Comparison of ENCODE assay signal across 26 mouse cellular contexts in genomic region chr1:91289375-91289774, GRCm38 (mm10). TPM values are rescaled to one million over a fixed set of nuclear protein-coding genes. Genes with fewer than 3 reads are reported as not detected.
DNase-seq lines count a peak whose midpoint lies in the region; ATAC-seq and TF ChIP-seq lines count a peak whose summit lies in the region.
"Had no signal": no experiment of that assay in that cellular context is flagged by ENCODE, and none has a peak within 500 bp of the region (broad histone marks: within the 10 kb centered on the region; RNA-seq: fewer than 3 reads in every experiment).

No protein-coding gene starts in this region.

- H3K4me3 ChIP-seq in forebrain, embryonic 11.5 days (ENCODE audit: low read depth, low read length): no peak overlapping the region
- H3K4me3 ChIP-seq in forebrain, postnatal 0 days (ENCODE audit: low read depth, low read length): no peak overlapping the region
- H3K4me3 ChIP-seq in intestine, embryonic 16.5 days (ENCODE audit: low read length): no peak overlapping the region
- H3K4me3 ChIP-seq in intestine, embryonic 15.5 days (replicated peaks): no peak overlapping the region
- no peak overlapping the region for H3K4me3 ChIP-seq in liver, adult 2 months (ENCODE audit: insufficient read depth, low read depth, low read length)
- H3K4me3 ChIP-seq: embryonic facial prominence, embryonic 10.5 days; embryonic facial prominence, embryonic 12.5 days; forebrain, embryonic 12.5 days had no signal

- whole genome bisulfite sequencing in forebrain, embryonic 11.5 days: 95% methylated on average over 1 of the region's 1 CpGs
- WGBS in forebrain, postnatal 0 days: 100% methylated on average over 1 of the region's 1 CpGs
- 87% methylated on average over 1 of the region's 1 CpGs for WGBS in intestine, embryonic 16.5 days
- 96% methylated on average over 1 of the region's 1 CpGs for WGBS in intestine, embryonic 15.5 days
- WGBS in liver, adult 2 months: 100% methylated on average over 1 of the region's 1 CpGs

- no peak for ATAC-seq in forebrain, embryonic 11.5 days (replicated peaks; ENCODE audit: low FRiP score)
- ATAC-seq in forebrain, postnatal 0 days: no peak
- peak; percentile 69 for ATAC-seq in intestine, embryonic 16.5 days
- ATAC-seq in intestine, embryonic 15.5 days: no peak
- ATAC-seq: activated CD4-positive, CD25-positive, alpha-beta regulatory T cell, adult 4 months; CD4-positive, CD25-positive, alpha-beta regulatory T cell, adult 4 months; forebrain, embryonic 14.5 days; forebrain, embryonic 16.5 days; Patski had no signal

- no peaks in the 10 kb centered on the region for H3K27me3 ChIP-seq in forebrain, embryonic 11.5 days (ENCODE audit: control insufficient read depth, insufficient read depth, low read length)
- H3K27me3 ChIP-seq in forebrain, postnatal 0 days (ENCODE audit: insufficient read depth, low read length): no peaks in the 10 kb centered on the region
- no peaks in the 10 kb centered on the region for H3K27me3 ChIP-seq in intestine, embryonic 16.5 days (replicated peaks; ENCODE audit: control insufficient read depth, insufficient read depth, low read length)
- H3K27me3 ChIP-seq in intestine, embryonic 15.5 days (replicated peaks): no peaks in the 10 kb centered on the region
- H3K27me3 ChIP-seq in liver, adult 2 months (ENCODE audit: control insufficient read depth, insufficient read depth, low read length): no peaks in the 10 kb centered on the region
- H3K27me3 ChIP-seq: CH12.LX; embryonic facial prominence, embryonic 12.5 days; forebrain, embryonic 12.5 days; Patski had no signal

- DNase-seq in forebrain, embryonic 11.5 days (ENCODE audit: low spot score): peak; percentile 13
- DNase-seq in forebrain, postnatal 0 days: no peak
- DNase-seq in liver, adult 2 months (ENCODE audit: extremely low read depth, low read depth, low spot score): peak; percentile 21
- DNase-seq in liver: no peak
- DNase-seq: adrenal gland, adult 8-10 months; adrenal gland, postnatal 14 days; adrenal gland, postnatal 36 days; B cell, adult 2 months; cerebellum, adult 11-12 months; cerebellum, adult 2 months; cerebellum, adult 9-10 months; cerebellum, postnatal 10 days; cerebellum, postnatal 25 days had no signal

- no peaks in the 10 kb centered on the region for H3K79me2 ChIP-seq in liver, adult 2 months (ENCODE audit: control insufficient read depth, insufficient read depth, low read length)

- no peak overlapping the region for H3K9ac ChIP-seq in forebrain, embryonic 11.5 days (ENCODE audit: low read length)
- H3K9ac ChIP-seq in forebrain, postnatal 0 days: no peak overlapping the region
- H3K9ac ChIP-seq in intestine, embryonic 16.5 days (ENCODE audit: low read depth, low read length): no peak overlapping the region
- H3K9ac ChIP-seq in intestine, embryonic 15.5 days: no peak overlapping the region
- H3K9ac ChIP-seq in liver, adult 2 months (ENCODE audit: low read depth, low read length): no peak overlapping the region
- H3K9ac ChIP-seq: embryonic facial prominence, embryonic 12.5 days; forebrain, embryonic 12.5 days had no signal

- H3K36me3 ChIP-seq in forebrain, embryonic 11.5 days (ENCODE audit: control insufficient read depth, insufficient read depth, low read length): no peaks in the 10 kb centered on the region
- peaks cover 29% of the 10 kb centered on the region for H3K36me3 ChIP-seq in forebrain, postnatal 0 days (ENCODE audit: insufficient read depth)
- 0 out of 2 replicates have a peak, but pooled peaks cover 6% of the 10 kb centered on the region for H3K36me3 ChIP-seq in intestine, embryonic 16.5 days (ENCODE audit: control insufficient read depth, insufficient read depth, low read length)
- H3K36me3 ChIP-seq in intestine, embryonic 15.5 days: peaks cover 7% of the 10 kb centered on the region
- H3K36me3 ChIP-seq in liver, adult 2 months (ENCODE audit: control insufficient read depth, insufficient read depth, low read length): peaks cover 15% of the 10 kb centered on the region

- no peak for TF ChIP-seq CTCF in forebrain, postnatal 0 days (IDR thresholded peaks at IDR 0.05; ENCODE audit: low read depth)
- TF ChIP-seq CTCF in liver, adult 2 months (IDR thresholded peaks at IDR 0.05; ENCODE audit: low read depth, low read length): no peak

- H3K4me2 ChIP-seq in forebrain, embryonic 11.5 days (ENCODE audit: low read depth, low read length, severe bottlenecking): no peak overlapping the region
- no peak overlapping the region for H3K4me2 ChIP-seq in forebrain, postnatal 0 days (ENCODE audit: low read depth)
- H3K4me2 ChIP-seq in intestine, embryonic 16.5 days (ENCODE audit: low read depth, low read length): no peak overlapping the region
- no peak overlapping the region for H3K4me2 ChIP-seq in intestine, embryonic 15.5 days (replicated peaks)
- H3K4me2 ChIP-seq: embryonic facial prominence, embryonic 12.5 days; forebrain, embryonic 12.5 days had no signal

- no peaks in the 10 kb centered on the region for H3K9me3 ChIP-seq in forebrain, embryonic 11.5 days (ENCODE audit: control insufficient read depth, low read length)
- no peaks in the 10 kb centered on the region for H3K9me3 ChIP-seq in forebrain, postnatal 0 days (ENCODE audit: low read length)
- no peaks in the 10 kb centered on the region for H3K9me3 ChIP-seq in intestine, embryonic 16.5 days (ENCODE audit: control insufficient read depth, low read length)
- H3K9me3 ChIP-seq in intestine, embryonic 15.5 days: no peaks in the 10 kb centered on the region
- H3K9me3 ChIP-seq: embryonic facial prominence, embryonic 10.5 days; embryonic facial prominence, embryonic 12.5 days; forebrain, embryonic 12.5 days; G1E had no signal

- no peaks in the 10 kb centered on the region for H3K4me1 ChIP-seq in forebrain, embryonic 11.5 days (replicated peaks; ENCODE audit: control insufficient read depth, insufficient read depth, low read length)
- no peaks in the 10 kb centered on the region for H3K4me1 ChIP-seq in forebrain, postnatal 0 days (ENCODE audit: insufficient read depth)
- H3K4me1 ChIP-seq in intestine, embryonic 16.5 days (ENCODE audit: control insufficient read depth, insufficient read depth, low read length): no peaks in the 10 kb centered on the region
- H3K4me1 ChIP-seq in intestine, embryonic 15.5 days (replicated peaks): no peaks in the 10 kb centered on the region
- 0 out of 2 replicates have a peak, but pooled peaks cover 4% of the 10 kb centered on the region for H3K4me1 ChIP-seq in liver, adult 2 months (ENCODE audit: control insufficient read depth, insufficient read depth, low read length)
- H3K4me1 ChIP-seq: embryonic facial prominence, embryonic 10.5 days; embryonic facial prominence, embryonic 12.5 days; forebrain, embryonic 12.5 days had no signal

- no peak for TF ChIP-seq POLR2A in liver, adult 2 months (IDR thresholded peaks at IDR 0.05; ENCODE audit: extremely low read depth, insufficient read depth, low read length)

- H3K27ac ChIP-seq in forebrain, embryonic 11.5 days (ENCODE audit: low read depth, low read length): no peak overlapping the region
- no peak overlapping the region for H3K27ac ChIP-seq in forebrain, postnatal 0 days (ENCODE audit: low read depth, low read length)
- no peak overlapping the region for H3K27ac ChIP-seq in intestine, embryonic 16.5 days (ENCODE audit: low read length)
- H3K27ac ChIP-seq in intestine, embryonic 15.5 days: no peak overlapping the region
- no peak overlapping the region for H3K27ac ChIP-seq in liver, adult 2 months (replicated peaks; ENCODE audit: insufficient read depth, low read depth, low read length)
- H3K27ac ChIP-seq: embryonic facial prominence, embryonic 10.5 days; embryonic facial prominence, embryonic 12.5 days; forebrain, embryonic 12.5 days had no signal

RNA-seq across cellular contexts. Expression of gene Scly, which starts 8.8 kb away (rescaled TPM):
- 14.2 and 17.0 TPM in 2 replicates for polyA plus RNA-seq in forebrain, embryonic 11.5 days (2014; fragmentation: Nextera tagmentation; extraction: Ambion mirVana)
- 6.7 and 8.7 TPM in 2 replicates for total RNA-seq in forebrain, postnatal 0 days (2014; rRNA removed)
- polyA plus RNA-seq in forebrain, postnatal 0 days (2015; fragmentation: Nextera tagmentation; extraction: Ambion mirVana): 5.4 and 6.4 TPM in 2 replicates
- 27.4 and 28.6 TPM in 2 replicates for polyA plus RNA-seq in intestine, embryonic 16.5 days (2015; fragmentation: Nextera tagmentation; extraction: Ambion mirVana)
- 18.6 and 21.7 TPM in 2 replicates for polyA plus RNA-seq in intestine, embryonic 15.5 days (2015; fragmentation: Nextera tagmentation; extraction: Ambion mirVana)
- total RNA-seq in liver, adult 2 months (2014; rRNA removed): 50.4 and 52.2 TPM in 2 replicates
- polyA plus RNA-seq in liver, adult 2 months (2012; rRNA removed): 106 and 110 TPM in 2 replicates

RNA-seq across cellular contexts. Expression of gene Espnl, which starts 32.5 kb away (rescaled TPM):
- polyA plus RNA-seq in forebrain, embryonic 11.5 days (2014; fragmentation: Nextera tagmentation; extraction: Ambion mirVana): 0.04 and 0.08 TPM in 2 replicates
- total RNA-seq in forebrain, postnatal 0 days (2014; rRNA removed): 0.15 and 0.19 TPM in 2 replicates
- 0.08 and 0.13 TPM in 2 replicates for polyA plus RNA-seq in forebrain, postnatal 0 days (2015; fragmentation: Nextera tagmentation; extraction: Ambion mirVana)
- polyA plus RNA-seq in intestine, embryonic 16.5 days (2015; fragmentation: Nextera tagmentation; extraction: Ambion mirVana): 0.07 and 0.09 TPM in 2 replicates
- 0.04 TPM in 2 replicates for polyA plus RNA-seq in intestine, embryonic 15.5 days (2015; fragmentation: Nextera tagmentation; extraction: Ambion mirVana)
- 0.20 TPM in 1 of 2 replicates, not detected in the other for total RNA-seq in liver, adult 2 months (2014; rRNA removed)
- 0.01 and 0.09 TPM in 2 replicates for polyA plus RNA-seq in liver, adult 2 months (2012; rRNA removed)
- total RNA-seq: adrenal gland, postnatal 14 days had no signal
- polyA plus RNA-seq: activated CD4-positive, CD25-positive, alpha-beta regulatory T cell, adult 4 months; CD4-positive, CD25-positive, alpha-beta regulatory T cell, adult 4 months; embryonic facial prominence, embryonic 14.5 days had no signal

RNA-seq across cellular contexts. Expression of gene Ube2f, which starts 39.3 kb away (rescaled TPM):
- 78.9 and 84.7 TPM in 2 replicates for polyA plus RNA-seq in forebrain, embryonic 11.5 days (2014; fragmentation: Nextera tagmentation; extraction: Ambion mirVana)
- 38.1 and 38.7 TPM in 2 replicates for total RNA-seq in forebrain, postnatal 0 days (2014; rRNA removed)
- polyA plus RNA-seq in forebrain, postnatal 0 days (2015; fragmentation: Nextera tagmentation; extraction: Ambion mirVana): 44.1 and 45.3 TPM in 2 replicates
- polyA plus RNA-seq in intestine, embryonic 16.5 days (2015; fragmentation: Nextera tagmentation; extraction: Ambion mirVana): 58.5 and 68.8 TPM in 2 replicates
- 65.1 and 66.7 TPM in 2 replicates for polyA plus RNA-seq in intestine, embryonic 15.5 days (2015; fragmentation: Nextera tagmentation; extraction: Ambion mirVana)
- 17.7 and 23.0 TPM in 2 replicates for total RNA-seq in liver, adult 2 months (2014; rRNA removed)
- polyA plus RNA-seq in liver, adult 2 months (2012; rRNA removed): 23.4 and 32.9 TPM in 2 replicates

Comparison
In these comparisons a context has a peak if more than half of its experiments do, and no peak if none do; other contexts are left out.
1. DNase-seq: peak in forebrain, embryonic 11.5 days (single experiment) and liver, adult 2 months (single experiment); none in forebrain, postnatal 0 days (single experiment) and liver (single experiment).